ENCODE assay signal across 23 mouse cellular contexts in genomic region chr16:7801161-7801560, GRCm38 (mm10).
"Had no signal": no experiment of that assay in that cellular context is flagged by ENCODE, and none has a peak within 500 bp of the region (broad histone marks: within the 10 kb centered on the region; RNA-seq: fewer than 3 reads in every experiment).

No protein-coding gene starts in this region.

- H3K27me3 ChIP-seq: limb, embryonic 13.5 days; midbrain, embryonic 12.5 days; midbrain, embryonic 15.5 days; neural tube, embryonic 12.5 days; neural tube, embryonic 15.5 days had no signal

- H3K27ac ChIP-seq: hindbrain, postnatal 0 days; layer of hippocampus, adult 2 months; limb, embryonic 10.5 days; limb, embryonic 13.5 days; liver, embryonic 14.5 days; macrophage; midbrain, embryonic 12.5 days; midbrain, embryonic 15.5 days; neural tube, embryonic 12.5 days; neural tube, embryonic 15.5 days; stomach, postnatal 0 days had no signal

- H3K4me3 ChIP-seq: layer of hippocampus, adult 2 months; limb, embryonic 10.5 days; limb, embryonic 13.5 days; midbrain, embryonic 12.5 days; midbrain, embryonic 15.5 days; neural tube, embryonic 12.5 days; neural tube, embryonic 15.5 days had no signal

- H3K36me3 ChIP-seq: limb, embryonic 10.5 days; limb, embryonic 13.5 days; midbrain, embryonic 12.5 days; midbrain, embryonic 15.5 days; neural tube, embryonic 12.5 days; neural tube, embryonic 15.5 days had no signal

- H3K4me1 ChIP-seq: limb, embryonic 10.5 days; limb, embryonic 13.5 days; neural tube, embryonic 12.5 days; neural tube, embryonic 15.5 days had no signal

- DNase-seq: layer of hippocampus, adult 9-11 months; liver, postnatal 0 days; lung, embryonic 14.5 days; right cerebral cortex, adult 18-20 months; right cerebral cortex, postnatal 14 days; right cerebral cortex, postnatal 4 days; thymus, adult 2 months; thymus, postnatal 14 days; thymus, postnatal 4 days had no signal

- H3K4me2 ChIP-seq: limb, embryonic 13.5 days; liver, embryonic 11.5 days; lung, embryonic 14.5 days; midbrain, embryonic 12.5 days; midbrain, embryonic 15.5 days; neural tube, embryonic 12.5 days; neural tube, embryonic 15.5 days had no signal

- H3K9me3 ChIP-seq: limb, embryonic 10.5 days; midbrain, embryonic 15.5 days; neural tube, embryonic 12.5 days; neural tube, embryonic 15.5 days had no signal

- H3K9ac ChIP-seq: limb, embryonic 13.5 days; liver, embryonic 14.5 days; liver, postnatal 0 days; lung, embryonic 14.5 days; midbrain, embryonic 12.5 days; midbrain, embryonic 15.5 days; neural tube, embryonic 12.5 days; neural tube, embryonic 15.5 days had no signal

- ATAC-seq: hindbrain, postnatal 0 days; inflammation-experienced regulatory T-cells, adult 6 months; liver, postnatal 0 days; lung, postnatal 0 days; midbrain, embryonic 15.5 days had no signal
